Mouse (Mus musculus): ENCODE data around the gene Rab3ip.

The Rab3ip gene

DNA sequence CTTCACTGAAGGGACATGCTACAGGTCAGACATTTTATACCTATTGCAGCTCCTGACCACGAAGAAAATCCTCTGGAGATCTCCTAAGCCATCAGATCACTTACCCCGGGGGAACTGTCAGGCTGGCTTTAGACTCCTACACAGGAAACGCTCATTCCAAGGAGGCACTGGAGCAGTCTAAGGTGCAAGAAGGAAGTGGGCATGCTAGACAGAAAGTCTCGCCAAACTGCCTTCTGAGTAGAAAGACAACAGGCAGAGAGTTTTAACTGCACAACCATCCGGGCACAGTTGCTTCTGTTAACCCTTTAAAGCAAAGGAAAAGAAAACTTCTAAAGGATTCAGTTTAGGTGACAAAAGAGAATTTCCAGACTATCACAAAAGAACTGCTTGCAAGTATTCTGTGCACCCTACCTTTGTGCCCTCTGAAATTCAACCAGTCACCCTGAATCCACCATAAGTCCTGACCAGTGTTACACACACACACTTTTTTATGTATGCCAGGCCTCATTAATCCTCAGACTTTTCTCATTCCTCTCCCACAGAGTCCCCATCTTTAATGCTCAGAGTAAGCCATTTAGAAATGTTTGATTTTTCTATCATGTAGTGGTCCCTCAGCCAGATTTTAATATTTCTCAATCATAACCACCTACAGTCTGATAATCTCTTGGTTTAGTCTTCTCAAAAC is 7.4 kb upstream of the Rab3ip start:
- no peak for DNase-seq

DNA sequence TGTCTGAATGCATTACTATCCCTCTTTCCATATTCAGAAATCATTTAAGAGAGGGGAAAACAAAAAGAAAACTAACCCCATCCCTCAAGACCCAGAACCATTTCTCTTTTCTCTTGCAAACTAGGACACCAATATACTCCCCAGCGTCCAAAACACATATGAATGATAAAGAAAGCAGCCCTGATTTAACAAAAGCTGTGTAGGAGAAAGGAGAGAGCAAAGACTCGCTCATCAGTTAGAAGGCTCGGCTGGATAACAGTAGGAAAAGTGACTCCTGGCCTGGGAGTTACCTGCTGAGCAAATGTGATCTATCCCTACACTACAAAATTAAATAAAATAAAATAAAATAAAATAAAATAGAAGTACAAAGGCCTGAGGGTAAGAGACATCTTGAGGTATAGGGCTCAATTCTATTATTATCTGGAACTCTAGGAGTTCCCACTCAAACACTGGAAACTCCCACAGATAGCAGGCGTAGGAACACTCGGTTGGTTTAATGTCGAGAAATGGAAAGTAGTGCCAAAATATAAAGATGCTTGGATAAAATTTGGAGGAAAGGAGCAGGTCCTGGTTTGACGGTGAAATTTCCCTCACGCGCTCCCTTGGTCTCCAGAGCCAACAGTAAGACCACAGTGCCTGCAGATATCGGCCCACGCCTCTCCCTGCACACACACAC is 6.1 kb upstream of the Rab3ip start:
- no peak for DNase-seq

DNA sequence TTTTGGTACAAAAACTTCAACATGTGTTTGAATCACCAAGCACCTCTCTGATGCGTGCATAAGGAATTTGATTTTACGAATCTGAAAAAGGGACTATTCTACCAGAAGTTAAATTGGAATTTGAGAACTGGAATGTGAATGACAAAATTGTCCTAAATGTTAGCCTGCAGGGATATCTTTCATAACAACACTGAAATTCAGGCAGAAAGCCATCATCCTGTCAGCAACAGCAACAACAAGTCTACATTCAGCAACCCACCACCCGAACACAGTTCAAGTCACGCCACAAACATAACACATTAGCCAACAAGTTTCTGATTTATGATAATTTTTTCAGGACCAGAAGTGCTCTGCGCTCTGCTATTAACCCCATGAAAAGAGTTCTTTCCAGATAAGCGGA is 4.6 kb upstream of the Rab3ip start:
- no peak for DNase-seq

DNA sequence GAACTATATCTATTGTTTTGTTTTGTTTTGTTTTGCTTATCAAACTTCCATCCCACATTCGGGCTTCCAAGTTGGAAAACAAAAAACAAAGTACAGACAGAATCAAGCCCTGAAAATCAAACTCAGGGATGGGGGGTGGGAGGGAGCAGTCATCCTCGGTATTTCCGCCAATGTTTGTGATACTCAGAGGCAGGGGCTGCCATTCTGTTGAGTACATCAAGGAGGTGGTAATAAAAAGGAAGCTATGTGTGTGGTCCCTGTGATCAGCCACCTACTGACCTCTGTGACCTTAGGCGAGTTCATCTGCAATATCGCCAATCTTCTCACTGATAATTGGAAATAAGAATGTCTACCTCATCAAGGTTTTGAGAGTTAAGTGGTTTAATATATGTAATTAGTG is 317 bp upstream of the Rab3ip start:
- DNase-seq, result peak in 1 of 2 experiments; percentile 15

DNA sequence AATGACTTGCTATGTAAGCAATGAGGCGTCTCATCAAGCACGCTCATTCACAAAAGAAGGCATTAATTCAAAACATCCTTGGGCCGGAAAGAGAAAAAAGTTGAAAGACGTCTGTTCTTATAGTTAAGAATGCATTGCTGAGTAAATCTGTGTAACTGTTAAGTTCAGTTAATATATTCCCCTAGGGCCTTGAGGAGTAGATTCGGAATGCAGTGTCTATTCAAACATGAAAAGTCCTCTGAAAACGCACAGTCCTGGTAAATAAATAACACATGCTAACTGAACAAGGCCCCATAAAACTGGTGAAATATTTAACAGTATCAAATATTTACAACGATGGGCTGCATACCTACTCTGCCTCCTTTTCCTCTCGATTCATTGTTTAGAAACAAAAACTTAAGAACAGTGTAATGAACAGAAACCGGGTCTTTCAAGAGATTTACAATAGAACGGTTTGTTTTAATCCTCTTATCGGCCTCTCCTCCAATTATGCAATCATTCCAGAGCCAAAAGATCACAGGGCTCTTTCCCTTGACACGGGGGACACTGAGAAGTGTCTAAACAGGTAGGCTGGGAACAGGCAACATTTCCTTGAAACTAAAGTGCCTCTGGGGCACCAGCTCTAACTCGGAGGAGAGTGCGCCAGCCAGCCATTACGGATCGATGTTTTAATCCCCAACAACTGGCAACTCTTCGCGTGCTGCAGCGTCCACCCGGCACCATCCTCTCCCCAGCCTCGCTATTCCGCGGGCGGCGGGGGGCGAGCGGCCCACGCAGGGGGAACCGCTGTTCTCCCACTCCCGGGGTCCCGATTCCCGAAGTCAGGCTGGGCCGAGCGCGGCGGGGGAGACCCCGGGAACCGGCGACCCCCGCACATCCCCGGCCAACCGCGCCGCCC is 1.2 kb downstream of the Rab3ip start:
- DNase-seq, result peak; percentile 65

DNA sequence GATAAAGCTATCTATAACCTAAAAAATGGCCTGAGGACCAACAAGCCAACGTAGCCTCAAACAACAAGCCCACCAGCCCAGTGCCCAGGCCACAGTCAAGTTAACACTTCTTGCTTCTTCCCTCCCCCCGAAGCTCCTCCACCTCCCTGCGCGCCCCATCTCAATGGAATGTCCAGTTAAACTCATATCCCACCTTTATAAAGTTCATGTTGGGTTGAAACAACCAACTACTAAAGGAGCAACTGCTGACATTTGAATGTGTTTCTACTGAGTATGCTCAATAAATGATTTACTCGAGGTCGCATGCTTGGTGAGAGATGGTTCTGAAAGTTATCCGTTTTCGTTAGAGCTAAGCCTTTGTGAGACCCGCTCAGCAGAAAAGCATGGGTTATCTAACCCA is 2.2 kb downstream of the Rab3ip start:
- DNase-seq, result no peak

DNA sequence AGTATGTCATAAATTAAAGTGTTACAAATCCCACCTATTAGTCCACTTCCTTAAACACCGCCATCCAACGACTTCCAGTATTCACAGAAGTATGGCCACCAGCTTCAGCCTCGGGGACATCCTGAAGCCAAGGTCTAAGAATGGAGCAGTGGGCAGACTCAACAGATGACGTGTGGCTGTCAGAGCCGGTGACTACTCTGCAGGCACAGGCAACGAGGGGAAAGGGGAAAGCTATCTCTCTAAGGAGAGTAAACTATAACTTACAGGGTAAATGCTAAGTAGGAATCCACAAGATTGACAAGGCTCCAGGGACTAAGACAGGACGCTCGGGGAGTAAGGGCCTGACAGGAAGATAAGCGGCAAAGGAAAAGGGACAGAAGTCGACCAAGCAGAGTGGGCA is 5.6 kb downstream of the Rab3ip start:
- no peak for DNase-seq

DNA sequence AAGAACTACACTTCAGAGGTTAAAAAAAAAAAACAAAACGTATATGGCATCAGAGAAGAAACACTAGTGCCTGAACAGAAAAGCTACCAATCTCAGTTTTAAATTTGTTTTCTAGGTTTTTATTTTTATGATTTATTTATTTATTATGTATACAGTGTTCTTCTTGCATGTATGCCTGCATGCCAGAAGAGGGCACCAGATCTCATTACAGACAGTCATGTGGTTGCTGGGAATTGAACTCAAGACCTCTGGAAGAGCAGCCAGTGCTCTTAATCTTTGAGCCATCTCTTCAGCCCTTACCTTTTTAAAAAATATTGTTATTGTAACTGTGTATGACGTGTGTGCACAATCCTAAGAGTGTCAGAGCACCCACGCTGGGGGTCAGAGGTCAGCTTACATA is 6.4 kb downstream of the Rab3ip start:
- DNase-seq, result no peak

DNA sequence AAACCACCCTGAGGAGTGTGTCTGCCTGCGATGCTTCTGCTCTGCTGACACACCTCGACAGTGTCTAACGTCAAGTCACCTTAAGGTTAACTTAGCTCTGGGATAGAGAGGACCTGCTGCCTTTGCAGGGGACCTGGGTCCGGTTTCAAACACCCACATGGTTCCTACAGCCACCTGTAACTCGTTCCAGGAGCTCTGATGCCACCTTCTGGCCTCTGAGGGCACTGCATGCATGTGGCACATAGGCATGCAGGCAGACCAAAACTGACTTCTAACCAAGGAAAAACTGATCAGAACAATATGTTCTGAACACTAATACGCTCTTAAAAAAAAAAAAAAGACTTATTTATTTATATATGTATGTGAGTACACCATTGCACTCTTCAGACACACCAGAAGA is 7.5 kb downstream of the Rab3ip start:
- DNase-seq, result peak; percentile 49 to 65

DNA sequence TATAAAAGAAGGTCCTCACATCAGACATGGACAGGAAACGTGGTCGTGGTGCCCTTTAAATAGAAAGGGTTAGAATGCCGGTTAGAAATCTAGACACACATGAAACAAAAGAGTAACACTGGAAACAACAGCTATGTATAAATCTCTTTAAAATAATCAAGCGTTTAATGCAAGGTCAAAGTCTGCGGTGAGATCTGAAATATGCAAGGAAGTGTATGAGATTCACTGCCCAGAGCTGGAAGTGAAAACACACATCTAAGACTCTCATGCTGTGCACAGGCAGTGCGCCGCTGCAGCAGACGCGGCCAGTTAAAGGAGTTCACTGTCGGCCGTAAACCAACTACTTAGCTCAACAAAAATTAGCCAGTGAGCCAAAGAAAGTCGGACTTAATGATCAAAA is 15.5 kb downstream of the Rab3ip start:
- no peak for DNase-seq

DNA sequence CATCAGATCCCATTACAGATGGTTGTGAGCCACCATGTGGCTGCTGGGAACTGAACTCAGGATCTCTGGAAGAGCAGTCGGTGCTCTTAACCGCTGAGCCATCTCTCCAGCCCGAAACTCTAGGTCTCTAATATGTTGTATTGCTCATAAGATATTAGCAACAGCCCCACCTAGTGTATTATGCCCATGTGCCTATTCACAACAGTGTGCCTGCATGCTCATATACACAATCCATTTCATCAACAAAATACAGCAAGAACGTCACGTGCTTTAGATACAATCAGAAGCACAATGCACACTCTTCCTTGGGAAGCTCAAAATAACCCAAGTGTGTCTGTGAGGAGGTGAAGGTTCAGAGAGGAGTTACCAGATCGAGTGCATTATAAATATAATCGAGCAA is 16.8 kb downstream of the Rab3ip start:
- no peak for DNase-seq

DNA sequence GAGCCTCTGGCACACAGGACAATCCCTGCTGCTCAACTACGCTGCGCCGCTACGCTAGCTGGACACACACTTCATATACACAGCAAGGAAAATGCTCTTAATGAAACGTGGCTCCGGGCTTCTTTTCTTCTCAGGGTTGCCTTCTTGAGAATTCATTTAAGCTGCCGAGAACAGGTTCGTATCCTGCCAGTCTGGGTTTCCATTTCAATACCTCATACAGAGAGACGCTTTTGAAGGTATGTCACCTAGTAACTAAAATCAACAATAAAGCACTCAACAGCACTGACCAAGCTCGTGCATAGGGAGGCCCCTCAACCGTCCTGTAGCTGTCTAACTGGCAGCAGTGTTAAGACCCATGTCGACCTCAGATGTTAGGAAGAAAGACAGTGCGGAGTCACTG is 18.2 kb downstream of the Rab3ip start:
- DNase-seq, result no peak

DNA sequence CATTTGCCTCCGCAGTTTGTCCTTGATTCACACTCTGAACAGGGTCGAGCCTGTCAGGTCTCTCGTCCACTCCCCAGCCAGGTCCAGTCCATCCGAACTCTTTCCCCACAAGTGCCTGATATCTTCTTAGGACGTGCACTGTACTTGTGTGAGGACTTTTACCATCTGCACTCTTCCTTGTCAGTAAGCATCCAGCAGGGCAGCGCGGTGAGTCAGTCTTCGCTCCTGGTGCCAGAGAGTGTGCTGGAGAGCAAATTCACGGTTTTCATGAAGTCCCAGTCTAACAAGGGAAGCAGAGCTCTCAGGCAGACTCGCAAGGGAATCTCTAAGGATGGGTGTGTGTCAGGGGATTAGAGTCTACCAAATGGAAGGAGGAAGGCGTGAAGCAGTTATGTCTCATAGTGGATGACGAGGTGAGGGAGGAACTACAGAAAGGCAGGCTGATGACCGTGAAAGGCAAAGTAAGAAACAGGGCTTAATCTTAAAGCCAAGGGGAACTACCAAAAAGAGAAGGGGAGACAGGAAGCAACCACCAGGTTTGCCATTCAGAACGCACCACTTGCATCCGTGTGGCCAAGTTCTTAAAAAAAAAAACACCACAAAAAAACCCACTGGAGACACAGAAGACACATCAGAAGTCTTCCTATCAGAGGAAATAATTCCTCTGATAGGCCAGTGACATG is 18.9 kb downstream of the Rab3ip start:
- DNase-seq, result no peak

DNA sequence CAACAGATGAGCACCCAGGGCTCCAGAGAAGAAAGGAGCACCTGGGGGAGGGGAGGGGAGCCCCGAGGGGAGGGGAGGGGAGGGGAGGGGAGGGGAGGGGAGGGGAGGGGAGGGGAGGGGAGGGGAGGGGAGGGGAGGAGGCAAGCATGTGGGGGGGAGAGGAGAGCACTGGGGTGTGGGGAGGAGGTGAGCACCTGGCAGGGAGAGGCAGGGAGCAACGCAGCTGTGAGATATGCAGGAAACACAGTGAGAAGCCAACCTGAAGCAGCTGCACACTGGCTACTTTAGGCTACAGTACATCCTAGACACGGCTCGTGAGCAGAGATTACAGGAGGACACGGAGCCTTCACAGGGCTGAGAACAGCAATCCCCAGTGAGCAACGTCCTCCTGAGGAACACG is 19.6 kb downstream of the Rab3ip start:
- DNase-seq, result no peak

DNA sequence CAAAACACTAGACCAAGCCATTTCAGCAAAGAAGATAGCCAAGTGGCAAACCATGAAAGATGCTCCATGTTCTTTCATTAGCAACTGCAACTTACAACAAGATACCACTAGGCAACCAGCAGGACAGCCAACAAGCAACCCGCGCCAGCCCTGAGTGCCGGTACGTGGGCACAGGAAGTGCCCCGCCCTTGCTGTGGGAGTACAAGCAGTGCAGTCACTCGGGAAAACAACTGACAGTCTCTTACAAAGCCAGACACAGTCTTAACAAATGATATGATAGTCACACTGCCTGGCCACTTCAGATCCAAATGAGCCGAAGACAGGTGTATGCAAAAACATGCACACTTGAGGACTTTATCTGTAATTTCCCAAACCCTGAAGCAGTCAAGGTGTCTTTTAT is 20.1 kb downstream of the Rab3ip start:
- DNase-seq, result no peak

DNA sequence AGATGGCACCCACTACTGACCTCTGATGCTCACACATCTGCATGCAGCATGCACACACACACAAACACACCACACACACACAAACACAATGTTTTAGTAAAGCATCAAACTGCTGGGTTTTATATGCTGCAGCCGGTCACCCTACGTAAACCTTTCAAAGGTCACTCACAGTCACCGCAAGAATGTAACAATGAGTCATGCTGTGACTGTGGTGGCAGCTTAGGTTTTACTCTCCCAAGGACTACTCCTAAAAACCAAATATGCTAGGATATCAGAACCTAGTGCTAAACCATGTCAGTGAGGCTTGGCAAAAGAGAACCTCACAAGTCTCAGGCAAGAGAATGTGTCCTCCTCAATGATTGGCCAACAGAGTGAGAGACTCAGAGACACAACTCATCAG is 21.7 kb downstream of the Rab3ip start:
- no peak for DNase-seq

DNA sequence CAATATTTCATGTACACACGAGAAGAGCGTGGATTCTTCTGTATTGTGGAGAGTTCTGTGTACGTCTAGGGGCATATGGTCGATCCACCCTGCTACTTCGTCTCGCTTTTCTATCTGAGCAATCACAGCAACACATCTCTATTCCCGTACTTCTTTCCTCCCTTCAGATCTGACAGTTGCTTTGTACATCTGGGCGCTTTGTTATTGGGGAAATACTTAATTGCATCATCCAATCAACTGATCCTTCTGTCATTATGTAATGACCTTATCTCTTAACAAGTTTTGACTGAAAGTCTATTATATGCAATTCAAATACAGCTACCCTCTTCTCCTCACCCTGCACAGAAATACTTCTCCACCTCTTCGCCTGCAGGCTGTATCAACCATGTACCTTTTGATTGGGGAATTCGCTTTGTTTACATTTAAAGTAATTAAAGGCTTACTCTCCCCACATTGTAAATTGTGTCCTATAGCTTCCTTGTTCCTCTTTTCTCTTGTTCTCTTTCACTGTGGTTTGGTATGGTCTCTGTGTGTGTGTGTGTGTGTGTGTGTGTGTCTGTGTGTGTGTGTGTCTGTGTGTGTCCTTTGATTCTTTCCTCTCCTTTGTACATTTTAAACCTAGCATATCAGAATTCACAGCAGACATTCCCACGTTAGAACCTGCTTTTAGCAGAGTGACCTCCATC is 24.0 kb downstream of the Rab3ip start:
- no peak for DNase-seq

DNA sequence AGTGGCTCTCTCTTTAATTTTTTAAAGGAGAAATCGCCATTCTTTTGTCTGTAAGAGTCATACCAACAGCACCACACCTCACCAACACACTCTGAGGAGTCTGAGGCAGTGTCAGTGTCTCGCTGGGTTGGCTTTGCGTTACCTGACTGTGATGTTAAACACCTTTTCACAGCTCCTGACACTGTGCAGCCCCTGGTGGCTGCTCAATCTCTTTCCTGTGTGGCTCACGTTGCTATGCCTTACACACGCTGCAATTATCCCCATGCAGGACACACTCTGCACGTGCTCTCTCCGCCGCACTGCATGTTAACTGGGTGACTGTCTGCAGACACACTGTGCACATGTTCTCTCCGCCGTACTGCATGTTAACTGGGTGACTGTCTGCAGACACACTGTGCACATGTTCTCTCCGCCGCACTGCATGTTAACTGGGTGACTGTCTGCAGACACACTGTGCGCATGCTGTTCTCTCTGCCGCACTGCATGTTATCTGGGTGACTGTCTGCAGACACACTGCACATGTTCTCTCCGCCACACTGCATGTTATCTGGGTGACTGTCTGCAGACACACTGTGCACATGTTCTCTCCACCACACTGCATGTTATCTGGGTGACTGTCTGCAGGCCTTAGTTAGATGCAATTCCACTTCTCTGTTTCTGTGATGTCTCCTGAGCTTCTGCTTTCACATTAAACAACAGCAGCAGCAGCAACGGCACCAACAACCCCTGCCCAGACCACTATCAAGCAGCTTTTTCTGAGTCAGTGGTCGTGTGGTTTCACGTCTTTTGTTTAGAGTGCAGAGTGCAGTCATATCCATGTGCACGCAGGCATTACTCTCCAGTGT is 26.7 kb downstream of the Rab3ip start:
- DNase-seq, result no peak

DNA sequence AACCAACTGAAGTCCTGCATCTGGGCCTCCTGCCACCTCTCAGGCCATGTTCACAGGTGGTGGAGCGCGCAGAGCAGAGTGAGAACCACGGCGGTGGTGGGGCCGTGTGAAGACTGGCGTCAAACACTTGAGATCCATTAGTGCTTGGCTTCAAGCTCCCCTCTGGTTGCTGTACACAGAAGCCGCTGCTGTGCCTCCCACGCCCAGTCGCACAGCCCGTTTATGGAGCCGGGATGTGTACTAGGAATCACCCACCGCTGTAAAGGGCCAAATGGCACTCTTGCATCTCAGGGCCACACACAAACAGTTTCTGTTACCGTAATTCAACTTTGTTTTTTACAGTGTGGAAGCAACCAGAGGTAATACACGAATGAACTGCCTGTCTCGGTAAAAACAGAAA is 28.4 kb downstream of the Rab3ip start:
- no peak for DNase-seq

DNA sequence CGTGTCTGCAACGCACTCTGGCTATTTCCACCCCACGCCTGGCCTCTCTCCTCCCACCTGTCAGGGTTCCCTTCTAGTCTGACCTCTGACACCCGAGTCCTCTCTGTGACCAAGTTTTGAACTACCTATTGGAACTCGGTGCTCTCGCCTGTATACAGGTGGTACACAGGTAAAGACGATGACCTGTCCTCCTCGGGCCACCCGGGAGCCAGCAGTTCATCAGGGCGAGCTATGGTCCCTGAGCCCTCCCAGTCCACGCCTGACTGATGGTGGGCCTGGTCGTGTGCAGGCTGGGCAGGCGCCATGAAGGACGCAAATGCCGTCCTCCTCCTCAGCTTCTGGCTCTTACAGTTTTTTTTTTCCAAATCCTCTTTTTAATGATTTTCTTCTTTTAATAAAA is 29.2 kb downstream of the Rab3ip start:
- DNase-seq, result no peak

DNA sequence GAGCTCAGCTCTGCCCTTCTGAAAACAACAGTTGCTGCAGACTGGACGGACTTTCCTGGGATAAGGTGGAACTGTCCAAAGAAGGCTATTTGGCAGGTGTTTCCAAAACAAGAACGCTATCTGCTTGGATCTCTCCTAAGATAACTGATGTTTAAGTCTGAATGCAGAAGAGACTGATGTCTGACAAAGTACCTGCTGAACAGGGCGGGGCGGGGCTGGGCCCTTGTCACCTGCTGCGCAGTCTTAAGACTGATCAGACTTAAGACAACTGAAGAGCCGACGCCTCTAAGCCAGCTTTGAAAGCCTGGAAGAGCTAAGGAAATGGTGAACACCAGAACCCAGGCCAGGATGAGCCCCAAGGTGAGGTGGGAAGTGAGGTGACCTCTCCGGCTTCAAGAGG is 29.9 kb downstream of the Rab3ip start:
- no peak for DNase-seq
